Mouse (Mus musculus): ENCODE measurements around the gene Sh2b1. TPM values are rescaled to one million over a fixed set of nuclear protein-coding genes. Genes with fewer than 3 reads are reported as not detected.

The Sh2b1 gene
- polyA plus RNA-seq, 1 experiment from 2014 or later = 70.7 TPM

- H3K4me2 ChIP-seq (ENCODE audit: low read length) = no peak overlapping the region
- 91% methylated on average over 3 of the region's 3 CpGs for WGBS
- H3K27ac ChIP-seq (ENCODE audit: low read depth, low read length) = no peak overlapping the region
- no peaks in the 10 kb centered on the region for H3K4me1 ChIP-seq (ENCODE audit: control insufficient read depth, insufficient read depth, low read depth, low read length)
- H3K9me3 ChIP-seq (ENCODE audit: control insufficient read depth, low read length) = no peaks in the 10 kb centered on the region
- H3K27me3 ChIP-seq (replicated peaks; ENCODE audit: control insufficient read depth, insufficient read depth, low read length) = no peaks in the 10 kb centered on the region
- ATAC-seq = no peak
- peaks cover 4% of the 10 kb centered on the region; the same call in 1 of the 2 replicates for H3K36me3 ChIP-seq (ENCODE audit: control insufficient read depth, insufficient read depth, low read length)
- no peak overlapping the region for H3K9ac ChIP-seq (ENCODE audit: low read depth, low read length)
- no peak overlapping the region for H3K4me3 ChIP-seq (ENCODE audit: low read length)
These were observed 23.0 kb downstream of the Sh2b1 start for GRCm38 (mm10) chr7:126452244-126452643.

GRCm38 (mm10) chr7:126450641-126451040 is 24.6 kb downstream of the Sh2b1 start:
- ATAC-seq = no peak
- no peaks in the 10 kb centered on the region for H3K9me3 ChIP-seq (ENCODE audit: control insufficient read depth, low read length)
- WGBS = 88% methylated on average over 6 of the region's 6 CpGs

DNA sequence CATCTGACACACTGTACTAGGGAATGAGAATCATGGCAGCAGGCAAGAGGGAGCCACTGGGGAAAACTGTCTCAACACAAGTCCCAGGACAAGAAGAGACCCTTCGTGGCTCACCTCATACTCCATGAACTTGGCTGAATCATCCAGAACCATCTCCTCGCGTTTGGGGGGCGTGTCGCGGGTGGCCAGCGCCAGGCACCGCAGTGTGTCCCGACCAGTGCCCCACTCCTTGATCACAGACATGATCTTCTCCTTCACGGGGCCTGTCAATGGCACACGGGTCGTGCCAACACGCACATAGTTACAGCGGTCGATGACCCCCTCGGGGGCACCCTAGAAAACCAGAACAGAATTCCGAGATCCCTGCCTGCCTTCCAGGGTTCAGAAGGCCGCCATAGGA is 25.2 kb downstream of the Sh2b1 start:
- Histone ChIP-seq H3K9ac (ENCODE audit: low read depth, low read length) (no peak overlapping the region), H3K9me3 (ENCODE audit: control insufficient read depth, low read length) (no peaks in the 10 kb centered on the region), H3K4me2 (ENCODE audit: low read length) (no peak overlapping the region), H3K36me3 (ENCODE audit: control insufficient read depth, insufficient read depth, low read length) (peaks cover 10% of the 10 kb centered on the region; the same call in 1 of the 2 replicates), H3K4me3 (ENCODE audit: low read length) (no peak overlapping the region), H3K4me1 (ENCODE audit: control insufficient read depth, insufficient read depth, low read depth, low read length) (no peaks in the 10 kb centered on the region), H3K27me3 (replicated peaks; ENCODE audit: control insufficient read depth, insufficient read depth, low read length) (no peaks in the 10 kb centered on the region), H3K27ac (ENCODE audit: low read depth, low read length) (no peak overlapping the region)
- 94% methylated on average over 18 of the region's 18 CpGs for WGBS
- no peak for ATAC-seq

More at GRCm38 (mm10) chr7:126450641-126451040, 24.6 kb downstream of the Sh2b1 start:
- peaks cover 7% of the 10 kb centered on the region; the same call in 1 of the 2 replicates for H3K36me3 ChIP-seq (ENCODE audit: control insufficient read depth, insufficient read depth, low read length)
- H3K4me2 ChIP-seq (ENCODE audit: low read length) = no peak overlapping the region
- no peak overlapping the region for H3K27ac ChIP-seq (ENCODE audit: low read depth, low read length)
- H3K4me3 ChIP-seq (ENCODE audit: low read length) = no peak overlapping the region
- H3K27me3 ChIP-seq (replicated peaks; ENCODE audit: control insufficient read depth, insufficient read depth, low read length) = no peaks in the 10 kb centered on the region
- no peak overlapping the region for H3K9ac ChIP-seq (ENCODE audit: low read depth, low read length)
- H3K4me1 ChIP-seq (ENCODE audit: control insufficient read depth, insufficient read depth, low read depth, low read length) = no peaks in the 10 kb centered on the region

GRCm38 (mm10) chr7:126448481-126448880 is 26.7 kb downstream of the Sh2b1 start:
- no peak for ATAC-seq
- Histone ChIP-seq H3K9me3 (ENCODE audit: control insufficient read depth, low read length) (no peaks in the 10 kb centered on the region), H3K9ac (ENCODE audit: low read depth, low read length) (no peak overlapping the region), H3K36me3 (ENCODE audit: control insufficient read depth, insufficient read depth, low read length) (peaks cover 16% of the 10 kb centered on the region), H3K4me1 (ENCODE audit: control insufficient read depth, insufficient read depth, low read depth, low read length) (no peaks in the 10 kb centered on the region), H3K27ac (ENCODE audit: low read depth, low read length) (no peak overlapping the region), H3K4me2 (ENCODE audit: low read length) (no peak overlapping the region), H3K4me3 (ENCODE audit: low read length) (no peak overlapping the region), H3K27me3 (replicated peaks; ENCODE audit: control insufficient read depth, insufficient read depth, low read length) (no peaks in the 10 kb centered on the region)
- WGBS = 89% methylated on average over 19 of the region's 19 CpGs

- no peak overlapping the region for H3K9ac ChIP-seq (ENCODE audit: low read depth, low read length)
- H3K9me3 ChIP-seq (ENCODE audit: control insufficient read depth, low read length) = no peaks in the 10 kb centered on the region
- no peak overlapping the region for H3K27ac ChIP-seq (ENCODE audit: low read depth, low read length)
- H3K36me3 ChIP-seq (ENCODE audit: control insufficient read depth, insufficient read depth, low read length) = peaks cover 16% of the 10 kb centered on the region
- 89% methylated on average over 21 of the region's 21 CpGs for WGBS
- ATAC-seq = no peak
- H3K4me1 ChIP-seq (ENCODE audit: control insufficient read depth, insufficient read depth, low read depth, low read length) = no peaks in the 10 kb centered on the region
- H3K4me3 ChIP-seq (ENCODE audit: low read length) = no peak overlapping the region
- H3K4me2 ChIP-seq (ENCODE audit: low read length) = no peak overlapping the region
- H3K27me3 ChIP-seq (replicated peaks; ENCODE audit: control insufficient read depth, insufficient read depth, low read length) = no peaks in the 10 kb centered on the region
These were observed 29.0 kb downstream of the Sh2b1 start for GRCm38 (mm10) chr7:126446217-126446616.

DNA sequence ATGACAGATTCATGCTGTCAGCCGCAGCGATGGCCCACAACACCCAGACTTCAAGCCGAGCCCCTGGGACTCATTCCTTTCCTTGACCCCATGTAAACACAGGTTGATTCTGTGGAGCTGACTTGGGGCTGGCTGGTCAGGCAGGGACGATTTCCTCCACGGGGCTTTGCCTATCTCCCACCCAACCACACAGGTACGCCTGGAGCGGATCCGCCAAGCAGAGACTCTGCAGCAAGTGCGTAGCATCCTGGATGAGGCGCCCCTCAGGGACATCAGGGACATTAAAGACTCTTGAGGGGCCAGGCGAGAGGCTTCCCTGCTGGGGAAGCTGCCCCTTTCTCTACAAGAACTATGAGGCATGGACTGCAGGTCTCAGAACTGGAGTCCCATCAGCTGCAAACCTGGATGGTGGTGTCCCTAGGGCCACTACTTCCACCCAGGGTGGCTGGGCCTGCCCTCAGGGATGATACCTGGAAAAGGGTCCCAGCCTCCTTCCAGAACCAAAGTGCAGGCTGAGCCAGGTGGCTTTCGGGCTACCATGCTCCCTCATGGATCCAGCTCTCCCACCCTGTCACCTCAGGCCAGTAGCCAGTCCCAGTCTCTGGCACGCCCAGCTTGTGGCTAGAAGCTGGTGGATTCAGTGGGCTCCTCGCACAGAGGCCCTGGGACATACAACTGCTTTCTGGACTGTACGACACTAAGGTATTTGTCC is 30.0 kb downstream of the Sh2b1 start:
- Histone ChIP-seq H3K9me3 (ENCODE audit: control insufficient read depth, low read length) (no peaks in the 10 kb centered on the region), H3K27ac (ENCODE audit: low read depth, low read length) (no peak overlapping the region), H3K27me3 (replicated peaks; ENCODE audit: control insufficient read depth, insufficient read depth, low read length) (no peaks in the 10 kb centered on the region), H3K36me3 (ENCODE audit: control insufficient read depth, insufficient read depth, low read length) (peaks cover 16% of the 10 kb centered on the region), H3K4me2 (ENCODE audit: low read length) (no peak overlapping the region), H3K4me3 (ENCODE audit: low read length) (no peak overlapping the region), H3K9ac (ENCODE audit: low read depth, low read length) (no peak overlapping the region), H3K4me1 (ENCODE audit: control insufficient read depth, insufficient read depth, low read depth, low read length) (no peaks in the 10 kb centered on the region)
- 95% methylated on average over 15 of the region's 15 CpGs for WGBS
- ATAC-seq = no peak

GRCm38 (mm10) chr7:126444536-126444935 is 30.7 kb downstream of the Sh2b1 start:
- no peak overlapping the region for H3K9ac ChIP-seq (ENCODE audit: low read depth, low read length)
- no peak overlapping the region for H3K27ac ChIP-seq (ENCODE audit: low read depth, low read length)
- 94% methylated on average over 9 of the region's 9 CpGs for WGBS
- ATAC-seq = no peak
- H3K9me3 ChIP-seq (ENCODE audit: control insufficient read depth, low read length) = no peaks in the 10 kb centered on the region
- H3K36me3 ChIP-seq (ENCODE audit: control insufficient read depth, insufficient read depth, low read length) = peaks cover 16% of the 10 kb centered on the region
- no peaks in the 10 kb centered on the region for H3K27me3 ChIP-seq (replicated peaks; ENCODE audit: control insufficient read depth, insufficient read depth, low read length)
- no peak overlapping the region for H3K4me3 ChIP-seq (ENCODE audit: low read length)
- no peaks in the 10 kb centered on the region for H3K4me1 ChIP-seq (ENCODE audit: control insufficient read depth, insufficient read depth, low read depth, low read length)
- no peak overlapping the region for H3K4me2 ChIP-seq (ENCODE audit: low read length)

DNA sequence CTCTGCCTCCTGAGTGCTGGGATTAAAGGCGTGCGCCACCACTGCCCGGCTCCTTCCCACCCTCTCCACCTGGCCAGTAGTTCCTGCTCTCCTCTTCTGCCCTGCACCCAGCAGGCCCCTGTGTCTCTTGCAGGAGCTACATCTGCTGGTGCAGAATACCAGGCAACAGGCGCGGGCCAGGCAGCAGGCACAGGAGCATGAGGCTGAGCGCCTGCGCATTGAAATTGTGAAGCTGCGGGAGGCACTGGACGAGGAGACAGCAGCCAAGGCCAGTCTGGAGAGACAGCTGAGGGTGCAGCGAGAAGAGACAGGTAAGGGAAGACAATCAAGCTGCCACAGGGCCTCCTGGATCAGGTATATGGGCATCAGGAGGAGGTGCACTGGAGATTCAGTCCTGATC is 31.2 kb downstream of the Sh2b1 start:
- no peaks in the 10 kb centered on the region for H3K27me3 ChIP-seq (replicated peaks; ENCODE audit: control insufficient read depth, insufficient read depth, low read length)
- 97% methylated on average over 10 of the region's 10 CpGs for WGBS
- no peaks in the 10 kb centered on the region for H3K4me1 ChIP-seq (ENCODE audit: control insufficient read depth, insufficient read depth, low read depth, low read length)
- H3K9ac ChIP-seq (ENCODE audit: low read depth, low read length) = no peak overlapping the region
- H3K36me3 ChIP-seq (ENCODE audit: control insufficient read depth, insufficient read depth, low read length) = peaks cover 16% of the 10 kb centered on the region
- H3K9me3 ChIP-seq (ENCODE audit: control insufficient read depth, low read length) = no peaks in the 10 kb centered on the region
- no peak overlapping the region for H3K27ac ChIP-seq (ENCODE audit: low read depth, low read length)
- ATAC-seq = no peak
- no peak overlapping the region for H3K4me3 ChIP-seq (ENCODE audit: low read length)
- no peak overlapping the region for H3K4me2 ChIP-seq (ENCODE audit: low read length)

DNA sequence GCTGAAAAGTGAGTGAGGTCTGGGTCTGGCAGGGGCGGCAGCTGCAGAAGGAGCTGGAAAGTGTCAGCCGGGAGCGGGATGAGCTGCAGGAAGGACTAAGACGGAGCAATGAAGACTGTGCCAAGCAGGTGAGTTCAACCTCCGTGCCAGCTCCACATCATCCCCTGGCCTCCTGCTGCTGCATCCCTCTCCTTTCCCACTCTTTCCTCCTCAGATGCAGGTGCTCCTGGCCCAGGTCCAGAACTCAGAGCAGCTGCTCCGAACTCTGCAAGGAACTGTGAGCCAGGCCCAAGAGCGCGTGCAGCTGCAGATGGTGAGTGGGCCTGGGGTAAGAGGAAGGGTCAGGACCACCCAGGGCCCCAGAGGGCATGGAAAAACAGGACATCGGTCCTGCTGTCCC is 35.1 kb downstream of the Sh2b1 start:
- H3K27me3 ChIP-seq (replicated peaks; ENCODE audit: control insufficient read depth, insufficient read depth, low read length) = no peaks in the 10 kb centered on the region
- ATAC-seq = no peak
- 74% methylated on average over 9 of the region's 9 CpGs for WGBS
- H3K9me3 ChIP-seq (ENCODE audit: control insufficient read depth, low read length) = no peaks in the 10 kb centered on the region
- H3K36me3 ChIP-seq (ENCODE audit: control insufficient read depth, insufficient read depth, low read length) = peaks cover 6% of the 10 kb centered on the region
- no peaks in the 10 kb centered on the region for H3K4me1 ChIP-seq (ENCODE audit: control insufficient read depth, insufficient read depth, low read depth, low read length)
- no peak overlapping the region for H3K4me2 ChIP-seq (ENCODE audit: low read length)
- H3K27ac ChIP-seq (ENCODE audit: low read depth, low read length) = no peak overlapping the region
- no peak overlapping the region; the same call in 1 of the 2 replicates for H3K9ac ChIP-seq (ENCODE audit: low read depth, low read length)
- H3K4me3 ChIP-seq (ENCODE audit: low read length) = no peak overlapping the region
